Mouse (Mus musculus): ENCODE results near the gene Msmo1.

- TF ChIP-seq POLR2A (IDR thresholded peaks at IDR 0.05; ENCODE audit: extremely low read depth, insufficient read depth, low read length) (no peak), CTCF (IDR thresholded peaks at IDR 0.05; ENCODE audit: extremely low read depth, insufficient read depth, low read length) (no peak)
Measured at GRCm38 (mm10) chr8:64726190-64726695, 7.3 kb downstream of the Msmo1 start.
